Mouse (Mus musculus) cerebellum, adult 11-12 months (tissue): ENCODE data around the gene Olfr1298.

Experiments used
- DNase-seq: peaks from one replicate; pipeline ENCODE4 v3.0.0; 2022

Olfr1298 gene

GRCm38 (mm10) chr2:111649101-111649500, at the start of gene Olfr1298:
Olfr1298 (minus strand) TSS chr2:111649201.
- no peak for DNase-seq

GRCm38 (mm10) chr2:111661119-111661518, 12.1 kb upstream of the Olfr1298 start, which contains the start of gene Olfr1299:
Olfr1299 (plus strand) TSS chr2:111661419.
- DNase-seq = no peak

- no peak for DNase-seq
Observed at GRCm38 (mm10) chr2:111626397-111626796, 22.6 kb downstream of the Olfr1298 start, which contains the start of gene Olfr1297. Olfr1297 (minus strand) TSS chr2:111626497.
